Mouse (Mus musculus): ENCODE measurements at regions not wholly inside any gene's neighbourhood (a gene's known extent, or its start where the extent isn't known, plus 50 kb on each side); places are given as distances from the start of the nearest gene placed in this dataset.
A peak's percentile ranks its signal among the peaks of the same experiment; 100 is the strongest.

GRCm38 (mm10) chr7:128834894-128835293 lies 90.2 kb downstream of the Sec23ip start:
- no peak for DNase-seq (ENCODE audit: low spot score in 2 of 2)

GRCm38 (mm10) chr7:128836435-128836834 lies 91.7 kb downstream of the Sec23ip start:
- no peak for DNase-seq (ENCODE audit: low spot score in 2 of 2)

- DNase-seq (ENCODE audit: low spot score in 2 of 2): no peak
Measured at GRCm38 (mm10) chr7:128842561-128842960, 97.8 kb downstream of the Sec23ip start.

GRCm38 (mm10) chr7:128843576-128843975 lies 98.8 kb downstream of the Sec23ip start:
- DNase-seq (ENCODE audit: low spot score in 2 of 2): no peak

- no peak for DNase-seq (ENCODE audit: low spot score in 2 of 2)
Measured at GRCm38 (mm10) chr7:128849261-128849660, 104.5 kb downstream of the Sec23ip start.

- no peak for DNase-seq (ENCODE audit: low spot score in 2 of 2)
Measured at GRCm38 (mm10) chr7:128854193-128854592, 109.5 kb downstream of the Sec23ip start.

GRCm38 (mm10) chr7:128854690-128855343 lies 110.1 kb downstream of the Sec23ip start:
- DNase-seq (ENCODE audit: low spot score in 2 of 2): no peak

- peak in 1 of 2 experiments; percentile 16 for DNase-seq (ENCODE audit: low spot score in 2 of 2)
Measured at GRCm38 (mm10) chr7:128860141-128860540, 115.4 kb downstream of the Sec23ip start.

GRCm38 (mm10) chr7:128860709-128861108 lies 116.0 kb downstream of the Sec23ip start:
- peak in 1 of 2 experiments; percentile 14 for DNase-seq (ENCODE audit: low spot score in 2 of 2)

GRCm38 (mm10) chr7:128861376-128861775 lies 116.6 kb downstream of the Sec23ip start:
- DNase-seq (ENCODE audit: low spot score in 2 of 2): no peak

GRCm38 (mm10) chr7:128868799-128869198 lies 124.1 kb downstream of the Sec23ip start:
- DNase-seq (ENCODE audit: low spot score in 2 of 2): no peak

GRCm38 (mm10) chr7:128884015-128884414 lies 139.3 kb downstream of the Sec23ip start:
- DNase-seq (ENCODE audit: low spot score in 2 of 2): no peak

GRCm38 (mm10) chr7:128885551-128885950 lies 140.8 kb downstream of the Sec23ip start:
- no peak for DNase-seq (ENCODE audit: low spot score in 2 of 2)

GRCm38 (mm10) chr7:128910134-128910533 lies 165.4 kb downstream of the Sec23ip start:
- DNase-seq (ENCODE audit: low spot score in 2 of 2): no peak

GRCm38 (mm10) chr7:128937976-128938730 lies 193.4 kb downstream of the Sec23ip start:
- no peak for DNase-seq (ENCODE audit: low spot score in 2 of 2)

GRCm38 (mm10) chr7:128960575-128960974 lies 215.8 kb downstream of the Sec23ip start:
- DNase-seq (ENCODE audit: low spot score in 2 of 2): no peak

- no peak for DNase-seq (ENCODE audit: low spot score in 2 of 2)
Measured at GRCm38 (mm10) chr7:128979904-128980303, 235.2 kb downstream of the Sec23ip start.

- no peak for DNase-seq (ENCODE audit: low spot score in 2 of 2)
Measured at GRCm38 (mm10) chr7:128980827-128981226, 236.1 kb downstream of the Sec23ip start.

- no peak for DNase-seq (ENCODE audit: low spot score in 2 of 2)
Measured at GRCm38 (mm10) chr7:128998759-128999158, 254.0 kb downstream of the Sec23ip start.

- no peak for DNase-seq (ENCODE audit: low spot score in 2 of 2)
Measured at GRCm38 (mm10) chr7:129002419-129002818, 254.4 kb upstream of the Plpp4 start.

GRCm38 (mm10) chr7:129003150-129003549 lies 253.7 kb upstream of the Plpp4 start:
- no peak for DNase-seq (ENCODE audit: low spot score in 2 of 2)

GRCm38 (mm10) chr7:129016353-129016752 lies 240.5 kb upstream of the Plpp4 start:
- DNase-seq (ENCODE audit: low spot score in 2 of 2): no peak

- no peak for DNase-seq (ENCODE audit: low spot score in 2 of 2)
Measured at GRCm38 (mm10) chr7:129027116-129027515, 229.7 kb upstream of the Plpp4 start.

Data from heart, adult 9 months (tissue).